ENCODE assay signal across 8 mouse cellular contexts in genomic region chr14:61683791-61684411, GRCm38 (mm10).
DNase-seq lines count a peak whose midpoint lies in the region; ATAC-seq and TF ChIP-seq lines count a peak whose summit lies in the region.

No protein-coding gene starts in this region.

- peaks cover 55% of the 10 kb centered on the region for H3K27me3 ChIP-seq in forebrain, embryonic 12.5 days
- peaks cover 35% of the 10 kb centered on the region for H3K27me3 ChIP-seq in lung, embryonic 14.5 days (ENCODE audit: insufficient read depth, low read length)
- no peaks in the 10 kb centered on the region for H3K27me3 ChIP-seq in splenic B cell, adult 2 months (ENCODE audit: control insufficient read depth, insufficient read depth, low read length, poor library complexity, severe bottlenecking)

- no peak overlapping the region for H3K27ac ChIP-seq in forebrain, embryonic 12.5 days
- no peak overlapping the region for H3K27ac ChIP-seq in lung, embryonic 14.5 days (ENCODE audit: low read depth)

- 12% methylated on average over 19 of the region's 19 CpGs for WGBS in forebrain, embryonic 12.5 days
- 16% methylated on average over 19 of the region's 19 CpGs for whole genome bisulfite sequencing in lung, embryonic 14.5 days

- TF ChIP-seq CTCF in lung, embryonic 14.5 days (IDR thresholded peaks at IDR 0.05; ENCODE audit: low read depth): no peak

- H3K36me3 ChIP-seq in forebrain, embryonic 12.5 days (replicated peaks): no peaks in the 10 kb centered on the region
- no peaks in the 10 kb centered on the region for H3K36me3 ChIP-seq in lung, embryonic 14.5 days (ENCODE audit: insufficient read depth)
- no peaks in the 10 kb centered on the region for H3K36me3 ChIP-seq in splenic B cell, adult 2 months (ENCODE audit: control insufficient read depth, insufficient read depth, low read length, poor library complexity, severe bottlenecking)

- peaks cover 56% of the 10 kb centered on the region for H3K4me1 ChIP-seq in forebrain, embryonic 12.5 days
- peaks cover 10% of the 10 kb centered on the region for H3K4me1 ChIP-seq in lung, embryonic 14.5 days (ENCODE audit: insufficient read depth)

- peak overlapping the region; percentile 19 for H3K4me3 ChIP-seq in forebrain, embryonic 12.5 days (replicated peaks)
- peak overlapping the region; percentile 87 for H3K4me3 ChIP-seq in lung, embryonic 14.5 days (ENCODE audit: low read depth, low read length)

- no peak overlapping the region for H3K9ac ChIP-seq in forebrain, embryonic 12.5 days
- no peak overlapping the region for H3K9ac ChIP-seq in lung, embryonic 14.5 days

- DNase-seq in kidney, adult 18-20 months: peak; percentile 19
- no peak for DNase-seq in kidney, adult 11 months
- DNase-seq in Muller cell, postnatal 12 days (ENCODE audit: inconsistent ontology term): peak; percentile 21
- DNase-seq in induced T-regulatory cell, adult 2 months (ENCODE audit: low read depth): peak; percentile 75
- peak; percentile 51 for DNase-seq in lung, embryonic 14.5 days
- DNase-seq in splenic B cell, adult 2 months (ENCODE audit: low read depth, low spot score): peak; percentile 61
- no peak for DNase-seq in cerebellum, postnatal 25 days

- no peaks in the 10 kb centered on the region for H3K9me3 ChIP-seq in forebrain, embryonic 12.5 days
- H3K9me3 ChIP-seq in lung, embryonic 14.5 days (ENCODE audit: low read depth, low read length): no peaks in the 10 kb centered on the region

- ATAC-seq in forebrain, embryonic 12.5 days (ENCODE audit: low FRiP score): no peak
- ATAC-seq in lung, embryonic 14.5 days (ENCODE audit: insufficient read depth): no peak

- peak overlapping the region; percentile 97 for H3K4me2 ChIP-seq in forebrain, embryonic 12.5 days
- H3K4me2 ChIP-seq in lung, embryonic 14.5 days: peak overlapping the region; percentile 96

Comparison
In these comparisons a context has a peak if more than half of its experiments do, and no peak if none do; other contexts are left out.
1. DNase-seq: peak in kidney, adult 18-20 months (single experiment), Muller cell, postnatal 12 days (single experiment), induced T-regulatory cell, adult 2 months (single experiment), lung, embryonic 14.5 days (single experiment) and splenic B cell, adult 2 months (single experiment); none in kidney, adult 11 months (single experiment) and cerebellum, postnatal 25 days (0 of 2).